Mouse (Mus musculus) brown adipose tissue, adult 24 weeks (tissue): ENCODE data around the gene Mpg. TPM values are rescaled to one million over a fixed set of nuclear protein-coding genes. Genes with fewer than 3 reads are reported as not detected.

ENCODE experiments used
- H3K27ac ChIP-seq: fragments of 200-500 bp; replicated peaks from 2 replicates; pipeline ENCODE4 v1.5.1; 2012; ENCODE audit warnings: low read depth, mild to moderate bottlenecking, low read length
- H3K4me1 ChIP-seq: fragments of 200-500 bp; 2 replicates; pipeline ENCODE4 v1.6.1; 2012; ENCODE audit warnings: low read length, mixed read lengths; ENCODE audit not compliant: control insufficient read depth, insufficient read depth, insufficient read length
- H3K4me3 ChIP-seq: fragments of 200-500 bp; 2 replicates; pipeline ENCODE4 v1.5.1; 2012; ENCODE audit warnings: low read depth, mild to moderate bottlenecking, low read length, moderate library complexity; ENCODE audit not compliant: insufficient read depth
- polyA plus RNA-seq: library from polyadenylated mRNA; stranded (reverse); fragments of >200 nt; gene quantifications from 2 replicates; pipeline ENCODE4 v1.2.4, GENCODE M21; 2012; ENCODE audit not compliant: missing spikeins, insufficient read depth, insufficient read length

Gene Mpg
- polyA plus RNA-seq, 1 experiment, result 9.3 TPM

DNA sequence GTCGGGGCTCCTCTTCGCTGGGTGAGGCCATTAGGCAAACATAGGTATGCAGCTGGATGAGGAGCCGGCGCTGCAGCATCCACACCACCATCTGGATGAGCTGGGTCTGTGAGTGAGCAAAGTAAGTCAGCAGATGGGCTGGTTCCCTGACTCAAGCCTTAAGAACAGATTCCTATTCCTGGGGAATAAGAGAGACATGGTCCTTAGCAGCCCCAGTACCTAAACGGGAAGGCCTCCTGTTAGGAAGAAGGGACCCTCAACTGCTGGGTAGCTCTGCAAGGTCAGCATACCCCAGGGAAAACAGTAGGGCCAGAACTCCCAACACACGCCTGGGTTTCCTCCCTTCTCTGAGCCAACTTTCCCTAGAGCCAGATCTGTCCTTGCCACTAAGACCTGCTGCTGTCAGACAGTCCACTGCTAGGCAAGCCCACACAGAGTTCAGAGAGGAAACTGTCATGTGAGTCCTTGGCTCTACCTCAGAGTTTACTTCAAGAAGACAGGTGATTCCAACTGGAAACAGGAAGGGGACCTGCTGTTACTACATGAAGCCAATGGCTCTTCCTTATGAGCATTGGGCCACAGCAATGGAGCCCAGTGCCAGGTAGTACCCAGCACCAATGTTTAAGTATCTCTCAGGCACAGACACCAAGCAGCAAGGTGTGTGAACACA lies 8.6 kb downstream of the Mpg start:
- H3K27ac ChIP-seq, result no peak overlapping the region
- no peaks in the 10 kb centered on the region for H3K4me1 ChIP-seq
- H3K4me3 ChIP-seq, result no peak overlapping the region

DNA sequence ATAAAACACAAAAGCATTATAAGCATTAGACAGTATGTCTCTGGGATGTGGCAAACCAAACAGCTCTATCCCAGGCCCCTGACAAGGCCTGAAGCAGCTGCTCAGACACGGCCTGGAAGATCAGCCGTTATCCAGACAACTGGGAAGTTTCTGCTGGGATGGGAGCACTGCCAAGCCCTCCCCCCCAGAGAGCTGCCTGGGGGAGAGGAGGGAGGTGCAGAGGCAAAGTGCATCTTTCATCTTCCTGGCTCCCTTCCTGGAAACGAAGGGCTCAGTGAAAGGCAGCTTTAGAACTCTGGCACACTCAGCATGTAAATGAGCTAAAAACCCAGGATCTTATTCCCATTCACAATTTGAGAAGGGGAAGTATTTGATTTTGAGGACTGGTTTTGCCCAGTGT lies 9.3 kb downstream of the Mpg start:
- H3K27ac ChIP-seq, result no peak overlapping the region
- H3K4me3 ChIP-seq, result no peak overlapping the region
- H3K4me1 ChIP-seq, result no peaks in the 10 kb centered on the region

DNA sequence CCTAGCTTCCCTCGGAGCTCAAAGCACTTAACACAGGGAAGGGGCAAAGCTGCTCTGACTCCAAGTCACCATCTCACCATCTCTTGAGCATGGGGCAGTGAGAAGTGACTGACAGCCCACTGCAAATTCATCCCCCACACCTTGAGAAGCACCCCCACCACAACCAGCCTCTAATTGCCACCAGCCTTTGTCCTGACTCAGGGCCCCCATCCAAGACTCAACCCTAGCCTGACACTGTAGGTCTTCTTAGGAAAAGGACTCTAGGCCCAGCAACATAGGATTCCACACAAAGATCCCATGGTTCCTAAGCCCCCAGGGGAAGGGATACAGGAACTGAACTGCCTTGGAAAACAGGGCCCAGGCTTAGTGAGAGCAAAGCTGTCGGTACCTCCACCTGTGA lies 9.8 kb downstream of the Mpg start:
- Histone ChIP-seq H3K4me1 (no peaks in the 10 kb centered on the region), H3K27ac (no peak overlapping the region), H3K4me3 (no peak overlapping the region)

DNA sequence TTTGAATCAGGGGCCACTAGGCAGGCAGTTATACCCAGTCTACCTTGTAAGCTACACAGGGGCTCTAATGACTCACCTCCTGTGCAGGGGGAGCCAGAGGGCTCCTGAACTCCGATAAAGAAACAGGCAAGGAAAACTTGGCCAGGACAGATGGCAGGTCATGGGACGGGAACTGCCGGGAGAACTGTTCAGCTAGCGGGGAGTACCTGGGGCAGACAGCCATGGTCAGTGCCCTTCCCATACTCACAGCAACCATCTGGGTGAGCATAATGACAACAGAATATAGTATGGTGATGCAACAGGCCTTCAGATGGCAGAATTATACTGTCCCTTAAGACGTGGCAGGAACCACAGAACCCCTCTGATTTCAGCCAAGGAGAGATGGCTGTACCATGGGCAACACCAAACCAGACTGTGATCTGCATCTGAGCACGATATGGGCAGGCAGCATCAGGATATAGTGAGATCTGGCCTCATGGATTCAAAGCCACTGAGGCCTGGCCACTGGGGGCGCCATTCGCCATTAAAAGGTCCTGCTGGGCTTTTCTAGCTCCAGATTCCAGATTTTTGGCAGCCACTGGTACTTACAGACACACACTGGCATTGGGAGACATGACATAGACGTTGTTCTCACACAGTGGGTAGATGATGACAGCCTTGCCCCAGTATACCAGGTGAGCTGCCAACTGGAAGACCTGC lies 10.6 kb downstream of the Mpg start:
- H3K27ac ChIP-seq, result no peak overlapping the region
- H3K4me1 ChIP-seq, result no peaks in the 10 kb centered on the region
- H3K4me3 ChIP-seq, result no peak overlapping the region

DNA sequence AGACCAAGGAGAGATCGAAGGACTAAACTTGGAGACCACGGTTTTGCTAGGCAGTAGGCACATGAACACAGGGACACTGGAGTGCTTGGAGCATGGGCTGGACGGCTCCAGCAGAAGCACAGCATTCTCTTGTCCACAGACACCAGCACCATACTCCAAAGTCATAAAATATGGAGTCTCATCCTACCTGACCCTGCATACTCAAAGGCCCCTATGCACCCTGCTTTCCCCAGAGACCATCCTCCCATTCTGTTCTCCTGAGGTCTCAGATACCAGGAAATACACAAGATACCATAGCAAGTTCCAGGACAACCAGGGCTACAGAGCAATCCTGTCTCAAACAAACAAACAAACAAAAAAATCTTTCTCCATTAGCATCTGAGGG lies 11.1 kb downstream of the Mpg start:
- Histone ChIP-seq H3K4me1 (no peaks in the 10 kb centered on the region), H3K4me3 (no peak overlapping the region), H3K27ac (no peak overlapping the region)

DNA sequence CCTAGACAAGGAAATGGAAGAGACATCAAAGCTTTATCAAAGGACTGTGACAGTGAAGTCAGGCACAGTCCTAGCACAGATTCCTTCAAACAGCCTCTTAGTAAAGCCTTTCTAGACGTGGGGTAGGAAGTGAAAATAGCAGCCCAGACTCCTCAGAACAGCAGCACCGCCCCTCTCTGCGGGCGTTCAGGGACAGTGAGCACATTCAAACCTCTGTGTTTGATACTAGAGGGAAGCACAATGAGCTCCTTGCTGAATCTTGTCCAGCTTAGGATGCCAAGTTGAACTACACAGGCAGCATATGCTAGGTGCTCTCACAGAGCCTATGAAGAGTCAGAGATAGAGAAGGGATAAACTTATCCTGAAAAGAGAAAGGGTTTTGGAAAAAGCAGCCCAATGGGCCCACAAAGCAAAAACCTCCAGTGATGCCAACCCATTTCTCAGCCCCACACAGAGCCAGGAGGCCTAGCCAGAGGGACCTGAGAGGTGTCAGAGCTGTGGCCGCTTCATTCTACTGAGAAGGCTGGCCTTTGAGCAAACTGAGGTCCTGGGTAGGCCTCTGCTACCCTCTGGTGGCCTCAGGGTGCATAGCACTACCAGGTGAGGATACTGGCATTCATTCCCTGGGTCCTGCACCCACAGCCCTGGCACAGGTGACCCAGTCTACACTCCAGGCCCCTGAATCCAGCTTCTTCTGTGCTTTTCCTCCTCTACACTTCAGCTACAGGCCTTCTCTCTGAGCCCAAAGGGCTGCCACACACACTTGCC lies 12.0 kb downstream of the Mpg start:
- no peaks in the 10 kb centered on the region for H3K4me1 ChIP-seq
- no peak overlapping the region for H3K4me3 ChIP-seq
- no peak overlapping the region for H3K27ac ChIP-seq

DNA sequence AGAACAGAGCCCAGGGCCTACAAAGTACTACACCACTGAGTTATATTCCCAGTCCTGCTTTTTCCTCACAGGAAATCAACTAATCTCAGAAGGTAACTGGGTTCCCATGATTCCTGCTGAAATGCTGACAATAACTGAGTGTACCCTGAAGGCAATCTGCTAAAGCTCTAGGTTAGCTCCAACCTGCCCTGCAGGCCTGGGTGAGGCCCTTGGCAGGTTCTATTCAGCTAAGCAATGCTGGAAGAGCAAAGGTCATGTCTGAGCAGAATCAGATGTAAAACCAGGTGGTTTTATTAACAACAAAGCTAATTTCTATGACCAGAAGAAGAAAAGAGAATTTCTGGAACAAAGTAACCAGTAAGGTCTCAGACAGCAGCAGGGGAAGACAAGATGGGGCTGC lies 15.1 kb downstream of the Mpg start:
- Histone ChIP-seq H3K27ac (no peak overlapping the region), H3K4me3 (no peak overlapping the region), H3K4me1 (peaks cover 2% of the 10 kb centered on the region; the same call in 1 of the 2 replicates)

DNA sequence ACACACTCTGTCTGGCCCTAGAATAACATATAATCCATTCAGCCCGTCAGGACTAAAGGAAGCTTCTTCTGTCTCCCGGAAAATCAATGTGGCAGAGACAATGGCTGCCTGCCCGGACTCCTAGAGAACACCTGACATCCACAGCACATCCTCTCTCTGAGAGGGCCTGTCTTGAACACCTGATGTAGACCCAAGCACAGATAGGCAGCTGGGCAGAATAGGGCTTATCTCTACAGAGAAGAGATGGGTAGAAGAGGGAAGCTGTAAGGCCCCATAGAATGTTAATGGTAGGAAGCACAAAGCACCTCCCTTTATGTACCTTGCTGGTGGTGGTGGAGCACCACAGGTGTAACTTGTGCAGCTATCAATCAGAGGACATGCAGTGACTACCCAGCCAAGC lies 15.9 kb downstream of the Mpg start:
- H3K4me3 ChIP-seq, result no peak overlapping the region
- peaks cover 2% of the 10 kb centered on the region; the same call in 1 of the 2 replicates for H3K4me1 ChIP-seq
- no peak overlapping the region for H3K27ac ChIP-seq

DNA sequence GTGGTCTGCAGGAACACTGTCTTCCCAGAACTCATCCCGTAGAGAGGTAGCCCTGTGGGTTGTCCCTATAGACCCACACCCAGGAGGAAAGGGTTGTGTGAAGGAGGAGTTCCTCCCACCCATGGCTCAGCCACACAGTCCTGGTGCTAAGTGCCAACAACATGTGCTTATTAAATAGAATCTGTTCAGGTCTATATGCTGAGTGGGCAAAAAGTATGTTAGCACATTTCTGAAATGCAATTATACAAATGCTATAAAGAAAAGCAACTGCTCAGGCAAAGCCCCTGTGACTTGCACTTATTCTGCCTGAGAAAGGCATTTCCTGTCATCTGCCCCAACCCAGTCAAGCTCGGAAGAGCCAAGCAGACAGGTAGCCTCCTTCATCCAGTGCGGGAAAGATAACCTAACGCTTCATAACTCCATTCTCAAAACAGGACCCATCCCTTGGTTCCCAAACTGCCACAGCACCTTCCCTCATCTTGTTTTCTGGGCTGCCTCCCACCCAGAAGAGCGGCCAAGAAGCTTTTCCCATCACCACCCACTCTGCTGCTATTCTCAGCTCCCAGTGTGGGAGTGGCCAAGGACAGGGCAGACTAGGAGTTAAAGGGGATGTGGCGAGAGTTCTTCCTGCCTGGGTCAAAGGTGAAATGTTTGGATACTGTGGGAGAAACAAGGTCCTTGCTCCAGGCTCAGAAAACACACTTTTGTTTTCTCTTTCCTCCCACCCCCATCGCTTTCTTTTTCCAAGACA lies 17.1 kb downstream of the Mpg start:
- Histone ChIP-seq H3K4me3 (no peak overlapping the region), H3K27ac (peak overlapping the region; percentile 58; the same call in 1 of the 2 replicates), H3K4me1 (peaks cover 2% of the 10 kb centered on the region; the same call in 1 of the 2 replicates)

DNA sequence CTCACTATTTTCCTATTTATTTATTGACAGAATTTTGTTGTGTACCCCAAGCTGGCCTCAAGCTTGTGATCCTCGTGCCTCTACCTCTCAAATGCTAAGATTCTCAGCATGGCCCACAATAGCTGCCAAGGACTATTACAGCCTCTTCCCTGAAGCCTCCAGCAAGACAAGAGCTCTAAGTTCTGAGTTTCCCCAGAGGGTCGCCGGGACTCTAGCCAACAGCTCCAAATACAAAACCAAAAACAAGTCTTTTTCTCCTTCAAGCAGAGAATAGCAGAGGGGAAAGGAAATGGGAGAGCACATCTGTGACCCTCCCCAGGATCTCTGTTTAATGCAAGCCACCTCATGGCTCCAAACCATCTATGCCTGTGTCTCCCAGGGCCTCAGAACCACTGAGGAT lies 17.8 kb downstream of the Mpg start:
- Histone ChIP-seq H3K27ac (peak overlapping the region; percentile 58), H3K4me3 (no peak overlapping the region), H3K4me1 (peaks cover 2% of the 10 kb centered on the region; the same call in 1 of the 2 replicates)

DNA sequence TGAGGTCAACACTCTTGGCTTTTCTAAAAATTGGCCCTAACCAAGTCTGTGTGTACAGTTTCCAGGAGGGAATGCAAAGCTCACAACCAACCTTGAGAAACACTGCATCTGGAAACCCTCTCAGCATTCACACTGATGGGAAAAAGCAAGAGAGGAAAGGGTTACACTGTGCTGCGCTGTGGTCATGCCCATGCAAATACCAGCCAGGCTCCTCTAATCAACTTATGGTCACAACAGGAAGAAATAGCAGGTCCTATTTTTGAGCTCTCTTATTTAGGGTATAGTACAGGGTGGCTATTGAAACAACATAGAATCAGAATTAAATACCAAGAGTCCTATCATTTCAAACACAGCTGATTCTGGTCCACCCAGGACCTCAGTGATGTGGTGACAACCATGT lies 18.3 kb downstream of the Mpg start:
- no peak overlapping the region for H3K4me3 ChIP-seq
- peaks cover 2% of the 10 kb centered on the region; the same call in 1 of the 2 replicates for H3K4me1 ChIP-seq
- H3K27ac ChIP-seq, result 0 out of 2 replicates have a peak overlapping the region, but pooled peaks have one; percentile 21

DNA sequence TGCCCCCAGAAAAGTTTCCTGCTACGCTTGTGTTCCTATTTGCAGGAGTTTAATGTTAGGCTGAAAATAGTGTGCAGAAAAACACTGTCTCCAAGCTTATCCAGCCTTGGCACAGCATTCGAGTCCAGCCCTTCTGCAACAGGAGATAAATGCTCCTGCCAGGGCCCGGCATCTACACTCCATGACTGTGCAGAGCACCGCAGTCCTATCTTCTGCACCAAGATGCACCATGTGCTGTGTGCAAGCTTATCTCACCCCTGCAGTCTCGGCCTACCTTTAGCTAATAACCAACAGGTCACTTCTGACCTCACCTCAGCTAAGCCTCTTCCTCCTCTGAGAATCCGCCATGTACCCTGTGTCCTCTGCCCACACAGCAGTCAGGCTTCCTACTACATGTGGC lies 19.3 kb downstream of the Mpg start:
- Histone ChIP-seq H3K27ac (no peak overlapping the region), H3K4me1 (peaks cover 2% of the 10 kb centered on the region; the same call in 1 of the 2 replicates), H3K4me3 (no peak overlapping the region)

DNA sequence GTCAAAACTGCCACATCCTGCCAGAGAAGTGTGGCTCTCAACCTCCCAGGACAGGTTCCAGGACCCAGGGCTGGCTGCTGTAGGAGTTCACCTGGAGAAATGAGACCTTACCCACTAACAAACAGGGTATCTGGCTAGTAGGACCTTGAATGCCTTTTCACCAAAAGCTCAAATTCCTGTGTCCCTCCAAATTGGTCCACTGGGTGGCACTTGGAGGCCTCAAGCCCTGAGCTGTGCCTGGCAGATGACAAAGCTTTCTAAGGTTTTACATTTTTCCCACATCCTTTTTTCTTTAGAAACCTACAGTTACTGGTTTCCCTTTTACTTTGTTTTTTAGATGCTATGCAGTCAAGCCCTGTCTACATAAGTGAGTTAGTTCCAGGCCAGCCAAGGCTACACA lies 20.8 kb downstream of the Mpg start:
- no peak overlapping the region for H3K4me3 ChIP-seq
- peaks cover 2% of the 10 kb centered on the region; the same call in 1 of the 2 replicates for H3K4me1 ChIP-seq
- H3K27ac ChIP-seq, result no peak overlapping the region

DNA sequence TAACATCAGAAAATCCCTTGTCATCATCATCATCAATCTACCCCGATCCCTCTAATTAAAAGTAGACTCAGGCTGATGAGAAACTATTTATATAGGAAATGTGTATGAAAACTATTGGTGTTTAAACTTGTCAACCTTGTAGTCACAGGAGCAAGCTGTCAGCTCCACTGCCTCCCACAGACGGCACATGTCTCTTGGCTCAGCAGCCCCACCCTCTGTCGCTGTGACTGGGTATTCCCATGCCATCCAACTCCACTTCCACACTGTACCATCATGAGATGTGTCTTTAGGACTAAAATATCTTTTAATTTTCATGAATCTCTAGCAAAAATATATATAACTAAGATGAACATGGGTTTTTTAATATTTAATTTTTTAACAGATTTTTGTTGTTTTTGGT lies 22.0 kb downstream of the Mpg start:
- Histone ChIP-seq H3K4me1 (peaks cover 2% of the 10 kb centered on the region; the same call in 1 of the 2 replicates), H3K27ac (no peak overlapping the region), H3K4me3 (no peak overlapping the region)
